Mouse (Mus musculus): Measurements from ENCODE around the gene Lamb3. TPM values are rescaled to one million over a fixed set of nuclear protein-coding genes. Genes with fewer than 3 reads are reported as not detected.

The Lamb3 gene
- polyA plus RNA-seq, 1 experiment: not detected

DNA sequence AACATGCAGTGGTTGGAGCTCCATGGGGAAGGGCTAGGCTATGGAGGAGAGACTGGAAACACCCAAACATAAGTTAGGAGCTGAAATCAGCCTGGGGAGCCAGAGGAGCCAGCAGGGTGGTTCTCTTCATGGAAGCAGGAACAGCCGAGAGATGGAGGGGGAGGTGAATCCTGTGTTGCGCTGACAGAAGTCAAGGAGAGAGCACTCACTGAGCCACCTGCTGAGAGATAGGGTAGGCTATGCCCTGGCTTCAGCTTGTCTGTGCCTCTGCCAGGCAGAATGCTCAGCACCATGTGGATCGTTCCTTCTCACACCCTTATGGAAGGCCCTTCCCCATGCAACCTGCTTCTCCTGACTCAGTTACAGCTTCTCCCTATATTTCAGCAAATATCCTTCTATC is 126.3 kb downstream of the Lamb3 start:
- TF ChIP-seq TAL1 (IDR thresholded peaks at IDR 0.05; ENCODE audit: low read length) (no peak), GATA1 (IDR thresholded peaks at IDR 0.05; ENCODE audit: low read length) (no peak)
- no peaks in the 10 kb centered on the region for H3K9me3 ChIP-seq (ENCODE audit: control insufficient read depth, low read length)
- no peaks in the 10 kb centered on the region for H3K27me3 ChIP-seq (ENCODE audit: control insufficient read depth)
- no peak overlapping the region for H3K4me3 ChIP-seq (replicated peaks)
- H3K36me3 ChIP-seq (ENCODE audit: control insufficient read depth): no peaks in the 10 kb centered on the region
- H3K4me1 ChIP-seq (ENCODE audit: control insufficient read depth): no peaks in the 10 kb centered on the region

DNA sequence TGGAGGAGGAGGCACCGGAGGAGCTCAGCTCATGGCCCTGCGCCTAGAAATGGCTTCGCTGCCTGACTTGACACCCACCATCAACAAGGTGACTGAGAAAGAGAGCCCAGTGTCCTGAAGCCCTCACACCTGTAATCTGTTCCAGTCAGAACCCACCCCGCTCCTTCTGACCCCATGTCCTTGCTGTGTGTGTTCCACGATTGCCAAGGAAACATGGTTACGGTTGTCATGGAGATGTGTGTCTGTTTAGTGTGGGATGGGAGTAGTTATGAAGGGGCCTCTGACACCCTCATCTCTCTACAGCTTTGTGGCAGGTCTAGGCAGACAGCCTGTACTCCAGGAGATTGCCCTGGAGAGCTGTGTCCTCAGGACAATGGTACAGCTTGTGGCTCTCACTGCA is 127.0 kb downstream of the Lamb3 start:
- no peak overlapping the region for H3K4me3 ChIP-seq (replicated peaks)
- H3K36me3 ChIP-seq (ENCODE audit: control insufficient read depth): no peaks in the 10 kb centered on the region
- no peak for TF ChIP-seq TAL1 (IDR thresholded peaks at IDR 0.05; ENCODE audit: low read length)
- no peak for TF ChIP-seq GATA1 (IDR thresholded peaks at IDR 0.05; ENCODE audit: low read length)
- no peaks in the 10 kb centered on the region for H3K27me3 ChIP-seq (ENCODE audit: control insufficient read depth)
- H3K4me1 ChIP-seq (ENCODE audit: control insufficient read depth): no peaks in the 10 kb centered on the region
- no peaks in the 10 kb centered on the region for H3K9me3 ChIP-seq (ENCODE audit: control insufficient read depth, low read length)

GRCm38 (mm10) chr1:193336122-193337017 is 128.9 kb downstream of the Lamb3 start:
- Histone ChIP-seq H3K9me3 (ENCODE audit: control insufficient read depth, low read length) (no peaks in the 10 kb centered on the region), H3K27me3 (ENCODE audit: control insufficient read depth) (no peaks in the 10 kb centered on the region), H3K4me1 (ENCODE audit: control insufficient read depth) (no peaks in the 10 kb centered on the region), H3K4me3 (replicated peaks) (no peak overlapping the region), H3K36me3 (ENCODE audit: control insufficient read depth) (no peaks in the 10 kb centered on the region)
- TF ChIP-seq GATA1 (IDR thresholded peaks at IDR 0.05; ENCODE audit: low read length) (no peak), TAL1 (IDR thresholded peaks at IDR 0.05; ENCODE audit: low read length) (no peak)

GRCm38 (mm10) chr1:193337018-193337321 is 129.5 kb downstream of the Lamb3 start:
- Histone ChIP-seq H3K36me3 (ENCODE audit: control insufficient read depth) (no peaks in the 10 kb centered on the region), H3K9me3 (ENCODE audit: control insufficient read depth, low read length) (no peaks in the 10 kb centered on the region), H3K4me3 (replicated peaks) (no peak overlapping the region), H3K27me3 (ENCODE audit: control insufficient read depth) (no peaks in the 10 kb centered on the region), H3K4me1 (ENCODE audit: control insufficient read depth) (no peaks in the 10 kb centered on the region)
- TF ChIP-seq TAL1 (IDR thresholded peaks at IDR 0.05; ENCODE audit: low read length) (no peak), GATA1 (IDR thresholded peaks at IDR 0.05; ENCODE audit: low read length) (no peak)

DNA sequence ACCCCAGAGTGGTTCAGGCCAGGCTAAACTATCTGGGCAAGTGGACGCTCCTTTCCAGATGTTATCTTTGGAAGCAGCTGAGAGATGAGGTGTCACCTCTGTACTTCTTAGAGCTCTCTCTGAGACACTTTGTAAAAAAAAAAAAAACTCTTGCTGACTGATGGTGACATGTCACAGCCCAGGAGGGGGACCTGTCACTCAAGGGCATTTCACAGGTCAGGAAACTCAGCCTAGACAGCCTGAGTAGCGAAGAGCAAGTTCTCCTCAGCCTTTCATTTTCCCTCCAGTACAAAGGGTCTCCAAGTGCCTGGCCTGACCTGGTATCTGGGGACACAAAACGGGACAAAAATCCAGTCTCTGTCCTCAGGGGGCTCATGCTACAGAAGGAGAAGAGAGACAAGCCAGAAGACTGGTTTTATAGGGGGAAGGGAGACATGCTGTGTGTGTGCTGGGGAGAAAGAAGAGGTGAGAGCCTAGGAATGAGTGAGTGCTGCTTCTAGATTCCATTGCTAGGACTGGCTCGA is 130.3 kb downstream of the Lamb3 start:
- TF ChIP-seq TAL1 (IDR thresholded peaks at IDR 0.05; ENCODE audit: low read length) (no peak), GATA1 (IDR thresholded peaks at IDR 0.05; ENCODE audit: low read length) (no peak)
- no peaks in the 10 kb centered on the region for H3K27me3 ChIP-seq (ENCODE audit: control insufficient read depth)
- H3K4me3 ChIP-seq (replicated peaks): no peak overlapping the region
- H3K4me1 ChIP-seq (ENCODE audit: control insufficient read depth): no peaks in the 10 kb centered on the region
- no peaks in the 10 kb centered on the region for H3K36me3 ChIP-seq (ENCODE audit: control insufficient read depth)
- H3K9me3 ChIP-seq (ENCODE audit: control insufficient read depth, low read length): no peaks in the 10 kb centered on the region

DNA sequence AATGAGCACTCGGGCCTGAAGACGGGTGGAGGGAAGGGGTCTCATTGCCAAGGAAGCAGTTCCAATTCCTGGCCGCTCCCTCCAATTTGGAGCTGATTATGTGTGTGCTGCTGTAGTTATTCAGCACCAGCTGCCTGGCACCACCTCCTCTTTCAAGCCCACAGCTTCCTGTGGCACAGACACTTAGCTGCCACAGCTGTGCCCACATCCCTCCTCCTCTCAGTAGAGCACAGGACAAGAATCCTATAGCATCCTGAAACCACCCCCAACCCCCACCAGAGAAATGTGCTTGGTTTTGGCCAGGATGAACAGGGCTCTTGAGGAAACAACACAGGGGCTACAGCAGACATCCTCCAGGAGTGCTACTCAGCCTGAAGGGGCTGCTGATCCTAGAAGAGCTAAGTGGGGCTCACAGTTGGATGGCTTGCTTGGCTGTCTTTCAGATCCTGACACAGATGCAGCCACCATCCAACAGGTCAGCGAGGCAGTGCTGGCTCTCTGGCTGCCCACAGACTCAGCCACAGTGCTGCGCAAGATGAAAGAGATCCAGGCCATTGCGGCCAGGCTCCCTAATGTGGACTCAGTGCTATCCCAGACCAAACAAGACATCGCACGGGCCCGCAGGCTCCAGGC is 131.0 kb downstream of the Lamb3 start:
- no peaks in the 10 kb centered on the region for H3K4me1 ChIP-seq (ENCODE audit: control insufficient read depth)
- H3K27me3 ChIP-seq (ENCODE audit: control insufficient read depth): no peaks in the 10 kb centered on the region
- H3K9me3 ChIP-seq (ENCODE audit: control insufficient read depth, low read length): no peaks in the 10 kb centered on the region
- no peaks in the 10 kb centered on the region for H3K36me3 ChIP-seq (ENCODE audit: control insufficient read depth)
- no peak overlapping the region for H3K4me3 ChIP-seq (replicated peaks)
- no peak for TF ChIP-seq TAL1 (IDR thresholded peaks at IDR 0.05; ENCODE audit: low read length)
- no peak for TF ChIP-seq GATA1 (IDR thresholded peaks at IDR 0.05; ENCODE audit: low read length)

- no peaks in the 10 kb centered on the region for H3K27me3 ChIP-seq (ENCODE audit: control insufficient read depth)
- no peak overlapping the region for H3K4me3 ChIP-seq (replicated peaks)
These were observed 134.9 kb downstream of the Lamb3 start for GRCm38 (mm10) chr1:193342198-193342946.

DNA sequence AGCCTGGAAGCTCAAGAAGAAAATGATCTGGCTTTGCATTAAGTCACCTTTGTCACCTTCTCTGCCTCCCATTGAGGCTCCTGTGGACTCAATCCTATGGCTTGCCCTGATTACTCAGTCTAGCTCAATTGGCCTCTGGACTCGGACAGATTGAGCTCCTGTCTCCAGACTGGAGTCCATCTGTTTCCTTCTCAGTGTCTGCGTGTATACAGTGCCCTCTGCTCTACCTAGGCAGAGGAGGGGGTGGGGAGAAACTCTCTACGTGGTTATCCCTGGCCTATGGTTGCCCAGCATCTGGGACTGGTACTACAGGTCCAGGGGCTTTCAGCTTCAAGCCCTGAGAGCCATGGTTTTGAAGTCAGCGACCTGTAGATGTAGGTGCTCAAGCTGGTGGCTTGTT is 136.4 kb downstream of the Lamb3 start:
- Histone ChIP-seq H3K4me1 (ENCODE audit: control insufficient read depth) (no peaks in the 10 kb centered on the region), H3K27me3 (ENCODE audit: control insufficient read depth) (no peaks in the 10 kb centered on the region), H3K36me3 (ENCODE audit: control insufficient read depth) (no peaks in the 10 kb centered on the region), H3K9me3 (ENCODE audit: control insufficient read depth, low read length) (no peaks in the 10 kb centered on the region), H3K4me3 (replicated peaks) (no peak overlapping the region)
- TF ChIP-seq GATA1 (IDR thresholded peaks at IDR 0.05; ENCODE audit: low read length): no peak
- no peak for TF ChIP-seq TAL1 (IDR thresholded peaks at IDR 0.05; ENCODE audit: low read length)

More at GRCm38 (mm10) chr1:193342198-193342946, 134.9 kb downstream of the Lamb3 start:
- Histone ChIP-seq H3K36me3 (ENCODE audit: control insufficient read depth) (no peaks in the 10 kb centered on the region), H3K9me3 (ENCODE audit: control insufficient read depth, low read length) (no peaks in the 10 kb centered on the region), H3K4me1 (ENCODE audit: control insufficient read depth) (no peaks in the 10 kb centered on the region)
- TF ChIP-seq GATA1 (IDR thresholded peaks at IDR 0.05; ENCODE audit: low read length): no peak
- TF ChIP-seq TAL1 (IDR thresholded peaks at IDR 0.05; ENCODE audit: low read length): no peak

DNA sequence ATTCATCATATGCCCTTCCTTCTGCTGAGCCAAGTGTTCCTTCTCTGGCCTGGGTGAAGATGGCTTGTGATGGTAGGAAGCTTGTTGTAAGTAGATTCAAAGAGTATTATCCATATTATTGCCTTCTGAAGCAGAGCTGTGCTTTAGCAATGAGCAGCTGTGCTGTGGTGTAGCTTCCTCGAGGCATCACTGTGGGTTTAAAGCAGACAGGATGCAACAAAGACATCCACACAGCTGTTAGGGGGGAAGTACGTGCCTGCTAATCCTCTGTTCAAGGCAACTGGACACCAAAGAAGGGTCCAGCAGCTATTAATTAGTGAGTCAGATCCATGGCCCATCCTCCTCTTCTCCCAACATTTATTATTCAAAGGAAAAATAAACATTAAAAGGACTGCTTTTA is 137.5 kb downstream of the Lamb3 start:
- Histone ChIP-seq H3K9me3 (ENCODE audit: control insufficient read depth, low read length) (no peaks in the 10 kb centered on the region), H3K4me3 (replicated peaks) (no peak overlapping the region), H3K36me3 (ENCODE audit: control insufficient read depth) (no peaks in the 10 kb centered on the region), H3K4me1 (ENCODE audit: control insufficient read depth) (no peaks in the 10 kb centered on the region), H3K27me3 (ENCODE audit: control insufficient read depth) (no peaks in the 10 kb centered on the region)
- no peak for TF ChIP-seq GATA1 (IDR thresholded peaks at IDR 0.05; ENCODE audit: low read length)
- TF ChIP-seq TAL1 (IDR thresholded peaks at IDR 0.05; ENCODE audit: low read length): no peak

All from erythroblast, embryonic 14.5 days (primary cell).